Mouse (Mus musculus) G1E (cell line): Measurements from ENCODE around the gene Ltbp4. TPM values are rescaled to one million over a fixed set of nuclear protein-coding genes. Genes with fewer than 3 reads are reported as not detected.

Experiments
- ATAC-seq: 2 replicates; pipeline ENCODE4 v1.8.0; 2016; ENCODE audit warnings: mild to moderate bottlenecking; ENCODE audit not compliant: insufficient number of reproducible peaks, poor library complexity, low FRiP score, severe bottlenecking; ENCODE audit errors: extremely low read depth
- DNase-seq: peaks from one replicate; pipeline ENCODE4 v3.0.0; 2012; ENCODE audit warnings: low spot score
- H3K27me3 ChIP-seq: 2 replicates; pipeline ENCODE4 v1.6.1; 2012; ENCODE audit warnings: mild to moderate bottlenecking, low read length, inconsistent platforms; ENCODE audit not compliant: insufficient read depth
- H3K36me3 ChIP-seq: replicated peaks from 2 replicates; pipeline ENCODE3; 2012; ENCODE audit warnings: mild to moderate bottlenecking, inconsistent platforms
- H3K4me1 ChIP-seq: 2 replicates; pipeline ENCODE4 v1.6.1; 2012; ENCODE audit warnings: low read depth, low read length, inconsistent platforms, mixed read lengths; ENCODE audit not compliant: insufficient read depth
- H3K4me3 ChIP-seq: 2 replicates; pipeline ENCODE4 v1.5.1; 2012; ENCODE audit warnings: low read depth, mild to moderate bottlenecking, inconsistent platforms, low read length, moderate library complexity, mixed read lengths
- H3K9me3 ChIP-seq: replicated peaks from 2 replicates; pipeline ENCODE4 v1.6.1; 2012; ENCODE audit warnings: inconsistent platforms
- CTCF ChIP-seq: IDR thresholded peaks from 2 replicates; pipeline ENCODE4 v1.5.1; 2012; ENCODE audit warnings: low read depth, low read length, inconsistent platforms, mixed read lengths
- GATA1 ChIP-seq: IDR thresholded peaks from 2 replicates; pipeline ENCODE4 v1.6.1; 2012; ENCODE audit warnings: borderline replicate concordance, low read length, inconsistent platforms, mixed read lengths
- GATA2 ChIP-seq: IDR thresholded peaks from 2 replicates; pipeline ENCODE4 v1.6.1; 2012; ENCODE audit warnings: low read depth, low read length, inconsistent platforms, borderline replicate concordance
- POLR2AphosphoS5 ChIP-seq: IDR thresholded peaks from 2 replicates; pipeline ENCODE4 v1.6.1; 2012; ENCODE audit warnings: low read depth, low read length, inconsistent platforms; ENCODE audit not compliant: insufficient replicate concordance
- TAL1 ChIP-seq: conservative IDR thresholded peaks from 2 replicates; pipeline ENCODE4 v1.6.1; 2012; ENCODE audit warnings: low read depth, low read length, inconsistent platforms, mixed read lengths
- polyA plus RNA-seq: library from polyadenylated mRNA; stranded (reverse); fragments of >175 nt; gene quantifications from 2 replicates; pipeline ENCODE4 v1.2.3, GENCODE M21; 2012
- total RNA-seq, 2 experiments: library from RNA; stranded (forward) in 1 of 2; stranded (reverse) in 1 of 2; fragments of 200-1000 nt in 1 of 2; fragments of >200 nt in 1 of 2; fragmentation: Nextera tagmentation in 1 of 2; gene quantifications; 2 replicates each; pipeline ENCODE4 v1.2.3; 2014 to 2017

The Ltbp4 gene
- total and polyA plus RNA-seq, 3 experiments = 0.16 to 9.1 (median 1.0) TPM

DNA sequence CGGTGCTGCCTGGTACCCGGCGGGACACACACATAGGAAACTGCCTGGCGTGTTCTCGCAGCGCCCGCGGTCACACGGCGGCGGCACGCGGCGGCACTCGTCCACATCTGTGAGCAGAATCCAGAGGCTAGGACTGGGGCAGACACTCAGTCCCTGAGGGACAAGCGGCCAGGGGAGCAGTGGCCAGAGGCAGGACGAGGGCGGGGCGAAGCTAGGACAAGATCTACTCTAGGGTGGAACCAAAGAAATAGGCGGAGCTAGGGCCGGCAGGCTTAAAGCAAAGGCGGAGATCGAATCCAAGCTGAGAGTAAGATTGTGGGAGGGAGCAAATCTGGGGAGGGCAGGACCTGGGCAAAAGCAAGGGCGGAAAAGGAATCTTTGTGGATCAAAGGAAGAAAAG is 11.8 kb downstream of the Ltbp4 start:
- no peaks in the 10 kb centered on the region for H3K36me3 ChIP-seq
- TF ChIP-seq TAL1 (no peak), CTCF (no peak), GATA1 (no peak)
- peaks cover 28% of the 10 kb centered on the region for H3K4me1 ChIP-seq
- DNase-seq (no peak), ATAC-seq (no peak)
- H3K9me3 ChIP-seq = no peaks in the 10 kb centered on the region
- peaks cover 57% of the 10 kb centered on the region for H3K27me3 ChIP-seq
- H3K4me3 ChIP-seq = no peak overlapping the region

GRCm38 (mm10) chr7:27324928-27325327 is 12.6 kb downstream of the Ltbp4 start:
- H3K27me3 ChIP-seq = peaks cover 55% of the 10 kb centered on the region
- no peaks in the 10 kb centered on the region for H3K9me3 ChIP-seq
- TF ChIP-seq POLR2AphosphoS5 (no peak), CTCF (no peak), TAL1 (no peak), GATA2 (no peak), GATA1 (no peak)
- DNase-seq (no peak), ATAC-seq (no peak)
- no peak overlapping the region for H3K4me3 ChIP-seq
- H3K4me1 ChIP-seq = peaks cover 20% of the 10 kb centered on the region
- H3K36me3 ChIP-seq = no peaks in the 10 kb centered on the region

- no peak for DNase-seq
- Histone ChIP-seq H3K4me1 (peaks cover 13% of the 10 kb centered on the region), H3K27me3 (peaks cover 54% of the 10 kb centered on the region), H3K9me3 (no peaks in the 10 kb centered on the region), H3K4me3 (no peak overlapping the region), H3K36me3 (no peaks in the 10 kb centered on the region)
- TF ChIP-seq CTCF = no peak
- no peak for TF ChIP-seq GATA1
- no peak for TF ChIP-seq TAL1
- TF ChIP-seq GATA2 = no peak
- no peak for TF ChIP-seq POLR2AphosphoS5
- ATAC-seq = no peak
Observed at GRCm38 (mm10) chr7:27324161-27324560, 13.3 kb downstream of the Ltbp4 start.

DNA sequence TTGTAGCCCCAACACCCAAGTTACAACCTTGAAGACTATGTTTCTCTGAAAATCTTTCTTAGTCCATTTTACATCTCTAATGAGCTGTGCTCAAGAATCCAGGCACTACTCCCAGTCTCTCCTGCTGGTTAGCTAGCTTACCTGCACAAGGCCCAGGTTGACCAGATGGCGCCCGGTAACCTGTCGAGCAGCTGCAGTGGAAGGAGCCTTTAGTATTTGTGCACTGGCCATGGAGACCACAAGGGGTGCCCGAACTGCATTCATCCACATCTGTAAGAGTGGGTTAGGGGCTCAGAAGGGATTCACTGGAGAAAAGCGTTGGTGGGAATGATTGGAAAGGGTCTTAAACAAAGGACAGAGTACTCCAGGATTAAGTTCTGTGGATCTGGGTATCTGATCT is 14.5 kb downstream of the Ltbp4 start:
- Histone ChIP-seq H3K36me3 (no peaks in the 10 kb centered on the region), H3K27me3 (peaks cover 48% of the 10 kb centered on the region)

GRCm38 (mm10) chr7:27322291-27322690 is 15.2 kb downstream of the Ltbp4 start:
- Histone ChIP-seq H3K4me1 (peaks cover 4% of the 10 kb centered on the region; the same call in 1 of the 2 replicates), H3K4me3 (no peak overlapping the region), H3K9me3 (no peaks in the 10 kb centered on the region), H3K36me3 (no peaks in the 10 kb centered on the region), H3K27me3 (peaks cover 42% of the 10 kb centered on the region)
- DNase-seq = no peak
- TF ChIP-seq POLR2AphosphoS5 (no peak), GATA2 (no peak), TAL1 (no peak), CTCF (no peak), GATA1 (no peak)
- ATAC-seq = no peak

More for the DNA sequence above, 14.5 kb downstream of the Ltbp4 start:
- no peak for TF ChIP-seq GATA2
- TF ChIP-seq CTCF = no peak
- no peak for TF ChIP-seq TAL1
- TF ChIP-seq GATA1 = no peak
- TF ChIP-seq POLR2AphosphoS5 = no peak
- ATAC-seq (no peak), DNase-seq (no peak)
- Histone ChIP-seq H3K4me3 (no peak overlapping the region), H3K4me1 (peaks cover 5% of the 10 kb centered on the region), H3K9me3 (no peaks in the 10 kb centered on the region)

GRCm38 (mm10) chr7:27319411-27319810 is 18.1 kb downstream of the Ltbp4 start:
- H3K4me3 ChIP-seq = no peak overlapping the region
- TF ChIP-seq GATA2 = no peak
- TF ChIP-seq TAL1 = no peak
- no peak for TF ChIP-seq CTCF
- TF ChIP-seq POLR2AphosphoS5 = no peak
- no peak for TF ChIP-seq GATA1
- DNase-seq = no peak
- no peaks in the 10 kb centered on the region for H3K36me3 ChIP-seq
- peaks cover 2% of the 10 kb centered on the region for H3K9me3 ChIP-seq
- ATAC-seq = no peak
- H3K27me3 ChIP-seq = peaks cover 26% of the 10 kb centered on the region
- no peaks in the 10 kb centered on the region for H3K4me1 ChIP-seq

GRCm38 (mm10) chr7:27315958-27316357 is 21.5 kb downstream of the Ltbp4 start:
- TF ChIP-seq POLR2AphosphoS5 (no peak), GATA2 (no peak), CTCF (no peak), GATA1 (no peak), TAL1 (no peak)
- H3K27me3 ChIP-seq = peaks cover 17% of the 10 kb centered on the region
- no peaks in the 10 kb centered on the region for H3K36me3 ChIP-seq
- DNase-seq (no peak), ATAC-seq (no peak)
- no peak overlapping the region for H3K4me3 ChIP-seq
- peaks cover 10% of the 10 kb centered on the region for H3K9me3 ChIP-seq
- 0 out of 2 replicates have a peak, but pooled peaks cover 3% of the 10 kb centered on the region for H3K4me1 ChIP-seq
